Mouse (Mus musculus) intestine, embryonic 15.5 days (tissue): Measurements from ENCODE around the gene Thy1. TPM values are rescaled to one million over a fixed set of nuclear protein-coding genes. Genes with fewer than 3 reads are reported as not detected.

Experiments
- ATAC-seq: fragments of 200-750 bp; cut with Nextera tagmentation; 2 replicates; pipeline ENCODE4 v1.8.0; 2017; ENCODE audit warnings: moderate TSS enrichment, moderate library complexity
- H3K27ac ChIP-seq: fragments of 300-500 bp; sonication (generic); 2 replicates; pipeline ENCODE4 v1.5.1; 2015; ENCODE audit warnings: mild to moderate bottlenecking, inconsistent platforms
- H3K27me3 ChIP-seq: fragments of 300-500 bp; sonication (generic); replicated peaks from 2 replicates; pipeline ENCODE4 v1.6.1; 2015; ENCODE audit warnings: inconsistent platforms
- H3K36me3 ChIP-seq: fragments of 300-500 bp; sonication (generic); 2 replicates; pipeline ENCODE4 v1.6.1; 2015; ENCODE audit warnings: inconsistent platforms
- H3K4me1 ChIP-seq: fragments of 300-500 bp; sonication (generic); replicated peaks from 2 replicates; pipeline ENCODE4 v1.6.1; 2015; ENCODE audit warnings: inconsistent platforms
- H3K4me2 ChIP-seq: fragments of 300-500 bp; sonication (generic); replicated peaks from 2 replicates; pipeline ENCODE4 v1.6.1; 2015; ENCODE audit warnings: mild to moderate bottlenecking, inconsistent platforms
- H3K4me3 ChIP-seq: fragments of 300-500 bp; sonication (generic); replicated peaks from 2 replicates; pipeline ENCODE4 v1.5.1; 2015; ENCODE audit warnings: inconsistent platforms
- H3K9ac ChIP-seq: fragments of 300-500 bp; sonication (generic); 2 replicates; pipeline ENCODE4 v1.6.1; 2015; ENCODE audit warnings: inconsistent platforms
- H3K9me3 ChIP-seq: fragments of 300-500 bp; sonication (generic); 2 replicates; pipeline ENCODE4 v1.6.1; 2016; ENCODE audit warnings: inconsistent platforms
- WGBS: fragments of 180-500 bp; shearing (Covaris S2); methylation state at CpG from one replicate; pipeline ENCODE4 v1.1.7; 2015; 5-methylcytosine and 5-hydroxymethylcytosine counted together
- polyA plus RNA-seq: library from polyadenylated mRNA; unstranded; fragments of >200 nt; fragmentation: Nextera tagmentation; extraction: Ambion mirVana; gene quantifications from 2 replicates; pipeline ENCODE4 v1.2.1, GENCODE M21; 2015

The Thy1 gene
- polyA plus RNA-seq, 1 experiment from 2014 or later, result 2.1 TPM

- ATAC-seq, result no peak
- H3K27me3 ChIP-seq, result peaks cover 31% of the 10 kb centered on the region
- no peak overlapping the region for H3K9ac ChIP-seq
- no peak overlapping the region for H3K4me2 ChIP-seq
- no peak overlapping the region for H3K4me3 ChIP-seq
- no peaks in the 10 kb centered on the region for H3K36me3 ChIP-seq
- no peak overlapping the region for H3K27ac ChIP-seq
- peaks cover 10% of the 10 kb centered on the region for H3K4me1 ChIP-seq
- WGBS, result 72% methylated on average over 7 of the region's 7 CpGs
- H3K9me3 ChIP-seq, result no peaks in the 10 kb centered on the region
Measured at GRCm38 (mm10) chr9:44041511-44042395, 1.4 kb upstream of the Thy1 start.

GRCm38 (mm10) chr9:44042396-44042680, 846 bp upstream of the Thy1 start:
- H3K4me3 ChIP-seq, result no peak overlapping the region
- H3K36me3 ChIP-seq, result no peaks in the 10 kb centered on the region
- peaks cover 31% of the 10 kb centered on the region for H3K27me3 ChIP-seq
- no peak overlapping the region for H3K9ac ChIP-seq
- no peak overlapping the region for H3K4me2 ChIP-seq
- no peak overlapping the region for H3K27ac ChIP-seq
- H3K4me1 ChIP-seq, result peaks cover 10% of the 10 kb centered on the region
- H3K9me3 ChIP-seq, result no peaks in the 10 kb centered on the region
- WGBS, result 76% methylated on average over 1 of the region's 1 CpGs
- ATAC-seq, result no peak

GRCm38 (mm10) chr9:44043708-44044425, 683 bp downstream of the Thy1 start:
- 3% methylated on average over 23 of the region's 23 CpGs for WGBS
- no peak for ATAC-seq
- peaks cover 31% of the 10 kb centered on the region for H3K27me3 ChIP-seq

GRCm38 (mm10) chr9:44044426-44045157, 1.4 kb downstream of the Thy1 start:
- ATAC-seq, result no peak
- 45% methylated on average over 14 of the region's 14 CpGs for WGBS
- Histone ChIP-seq H3K9ac (no peak overlapping the region), H3K27me3 (peaks cover 31% of the 10 kb centered on the region), H3K36me3 (no peaks in the 10 kb centered on the region), H3K4me1 (peaks cover 10% of the 10 kb centered on the region), H3K4me2 (no peak overlapping the region), H3K9me3 (no peaks in the 10 kb centered on the region), H3K27ac (no peak overlapping the region), H3K4me3 (no peak overlapping the region)

More at GRCm38 (mm10) chr9:44043708-44044425, 683 bp downstream of the Thy1 start:
- no peaks in the 10 kb centered on the region for H3K9me3 ChIP-seq
- no peaks in the 10 kb centered on the region for H3K36me3 ChIP-seq
- H3K4me1 ChIP-seq, result peaks cover 10% of the 10 kb centered on the region
- peak overlapping the region; percentile 62 for H3K4me2 ChIP-seq
- no peak overlapping the region for H3K27ac ChIP-seq
- H3K9ac ChIP-seq, result no peak overlapping the region; the same call in 1 of the 2 replicates
- H3K4me3 ChIP-seq, result peak overlapping the region; percentile 26

GRCm38 (mm10) chr9:44045158-44045883, 2.1 kb downstream of the Thy1 start:
- H3K9ac ChIP-seq, result no peak overlapping the region
- 75% methylated on average over 3 of the region's 3 CpGs for WGBS
- H3K27me3 ChIP-seq, result peaks cover 31% of the 10 kb centered on the region
- no peaks in the 10 kb centered on the region for H3K9me3 ChIP-seq
- no peak for ATAC-seq
- H3K27ac ChIP-seq, result no peak overlapping the region
- H3K4me1 ChIP-seq, result peaks cover 10% of the 10 kb centered on the region
- no peak overlapping the region for H3K4me3 ChIP-seq
- H3K36me3 ChIP-seq, result no peaks in the 10 kb centered on the region
- H3K4me2 ChIP-seq, result no peak overlapping the region

GRCm38 (mm10) chr9:44045884-44046272, 2.7 kb downstream of the Thy1 start:
- H3K36me3 ChIP-seq, result no peaks in the 10 kb centered on the region
- 83% methylated on average over 5 of the region's 5 CpGs for WGBS
- H3K9ac ChIP-seq, result no peak overlapping the region
- H3K27me3 ChIP-seq, result peaks cover 31% of the 10 kb centered on the region
- ATAC-seq, result no peak
- H3K9me3 ChIP-seq, result no peaks in the 10 kb centered on the region
- H3K4me3 ChIP-seq, result no peak overlapping the region
- peaks cover 10% of the 10 kb centered on the region for H3K4me1 ChIP-seq
- no peak overlapping the region for H3K4me2 ChIP-seq
- H3K27ac ChIP-seq, result no peak overlapping the region

- H3K9me3 ChIP-seq, result no peaks in the 10 kb centered on the region
- H3K27ac ChIP-seq, result no peak overlapping the region
- H3K27me3 ChIP-seq, result peaks cover 31% of the 10 kb centered on the region
- H3K9ac ChIP-seq, result no peak overlapping the region
- no peaks in the 10 kb centered on the region for H3K36me3 ChIP-seq
- H3K4me2 ChIP-seq, result no peak overlapping the region
- whole genome bisulfite sequencing, result 86% methylated on average over 12 of the region's 12 CpGs
- H3K4me1 ChIP-seq, result peaks cover 10% of the 10 kb centered on the region
- H3K4me3 ChIP-seq, result no peak overlapping the region
- no peak for ATAC-seq
Measured at GRCm38 (mm10) chr9:44046426-44046825, 3.2 kb downstream of the Thy1 start.

- WGBS, result 47% methylated on average over 6 of the region's 6 CpGs
- Histone ChIP-seq H3K4me1 (peaks cover 10% of the 10 kb centered on the region), H3K4me3 (no peak overlapping the region), H3K27me3 (peaks cover 30% of the 10 kb centered on the region), H3K9ac (no peak overlapping the region), H3K9me3 (no peaks in the 10 kb centered on the region), H3K36me3 (no peaks in the 10 kb centered on the region), H3K4me2 (no peak overlapping the region), H3K27ac (no peak overlapping the region)
- ATAC-seq, result no peak
Measured at GRCm38 (mm10) chr9:44047071-44047470, 3.9 kb downstream of the Thy1 start.

GRCm38 (mm10) chr9:44047571-44048490, 4.6 kb downstream of the Thy1 start:
- no peak for ATAC-seq
- no peaks in the 10 kb centered on the region for H3K36me3 ChIP-seq
- H3K4me1 ChIP-seq, result peaks cover 10% of the 10 kb centered on the region
- H3K27ac ChIP-seq, result no peak overlapping the region
- no peak overlapping the region for H3K4me2 ChIP-seq
- H3K27me3 ChIP-seq, result peaks cover 26% of the 10 kb centered on the region
- no peaks in the 10 kb centered on the region for H3K9me3 ChIP-seq
- no peak overlapping the region for H3K9ac ChIP-seq
- no peak overlapping the region for H3K4me3 ChIP-seq
- 75% methylated on average over 14 of the region's 14 CpGs for WGBS

GRCm38 (mm10) chr9:44048541-44049380, 5.6 kb downstream of the Thy1 start:
- Histone ChIP-seq H3K9ac (no peak overlapping the region), H3K27me3 (peaks cover 16% of the 10 kb centered on the region), H3K27ac (no peak overlapping the region), H3K9me3 (no peaks in the 10 kb centered on the region), H3K4me1 (peaks cover 2% of the 10 kb centered on the region), H3K36me3 (no peaks in the 10 kb centered on the region), H3K4me2 (no peak overlapping the region), H3K4me3 (no peak overlapping the region)
- 61% methylated on average over 15 of the region's 15 CpGs for WGBS
- ATAC-seq, result no peak
